Mouse (Mus musculus): ENCODE results near the gene Tshz3.

Tshz3 gene

GRCm38 (mm10) chr7:36786713-36787421 is 88.9 kb downstream of the Tshz3 start:
- no peak for DNase-seq

GRCm38 (mm10) chr7:36796392-36797187 is 98.7 kb downstream of the Tshz3 start:
- DNase-seq: no peak

Measured in cerebellum, adult 8-10 months (tissue).